Mouse (Mus musculus): Measurements from ENCODE around the gene Usp45.
"Not testable (repeated sequence)": the region's sequence is repeated elsewhere in the genome, so short reads cannot be mapped to it uniquely, and the experiment has no call there.

The Usp45 gene

DNA sequence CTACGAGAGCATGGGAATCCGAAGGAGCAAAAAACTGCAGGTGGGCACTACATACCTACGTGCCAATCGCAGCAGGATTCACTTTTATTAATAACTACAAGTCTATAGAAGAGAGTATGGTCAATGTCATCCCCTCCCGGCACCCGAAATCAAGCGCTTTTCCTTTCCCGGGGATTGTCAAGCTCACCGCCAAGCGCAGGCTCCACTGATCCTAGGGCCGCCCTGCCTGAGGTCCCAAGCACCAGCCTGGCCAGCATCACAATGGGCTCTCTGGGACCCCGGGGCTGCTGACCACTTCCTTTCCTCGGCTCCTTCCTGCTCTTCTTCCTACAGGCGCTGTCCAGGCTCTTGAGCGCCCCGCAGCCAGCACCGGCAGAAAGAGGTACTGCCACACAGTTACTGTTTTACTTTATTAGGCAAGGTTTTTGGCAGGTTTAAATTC, at the start of gene Usp45, which contains the start of gene Tstd3:
TSS of gene Usp45 (plus strand) at position 294 of the 442 bp plus-strand sequence.
TSS of gene Tstd3 (minus strand) at position 350 of the 442 bp plus-strand sequence.
- DNase-seq, result peak; percentile 79

GRCm38 (mm10) chr4:21722752-21723334, 44.1 kb upstream of the Usp45 start:
- DNase-seq, result no peak

DNA sequence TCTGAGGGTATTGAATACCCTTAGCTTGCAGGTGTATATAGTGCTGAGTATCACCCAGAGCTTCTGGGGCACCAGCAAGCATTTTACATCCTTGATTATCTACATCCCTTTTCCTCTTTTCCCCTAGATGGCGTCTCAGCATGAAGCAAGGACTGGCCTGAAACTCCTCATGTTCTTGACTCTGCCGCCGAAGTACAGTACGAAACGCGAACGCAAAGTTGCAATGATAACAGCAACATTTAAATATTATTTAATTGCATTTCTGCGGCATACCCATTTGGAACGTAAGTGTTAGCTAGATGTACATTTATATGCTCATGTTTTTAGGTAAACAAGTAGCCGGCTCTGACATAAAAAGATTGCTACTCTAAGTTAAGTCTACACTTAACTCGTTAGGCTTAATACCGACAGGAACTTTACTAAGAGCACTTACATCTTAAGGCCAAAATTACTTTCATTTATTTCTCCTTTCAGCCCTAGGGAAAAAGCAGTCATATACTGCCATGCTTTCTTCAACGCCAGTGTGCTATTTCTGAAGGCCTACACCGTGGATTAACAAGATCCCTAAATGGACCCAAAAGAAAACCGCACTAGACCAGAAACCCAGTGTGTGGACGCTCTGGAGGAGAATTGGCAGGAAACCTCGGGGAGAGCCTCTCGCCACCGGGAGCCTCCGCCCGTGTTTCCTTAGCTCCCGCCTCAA, 39.9 kb upstream of the Usp45 start:
- peak; percentile 17 for DNase-seq

GRCm38 (mm10) chr4:21727615-21728165, 39.3 kb upstream of the Usp45 start, which contains the start of gene Ccnc:
Gene Ccnc (plus strand): TSS chr4:21727701.
- peak; percentile 92 for DNase-seq

- DNase-seq, result peak; percentile 7
Observed at GRCm38 (mm10) chr4:21739169-21739568, 27.8 kb upstream of the Usp45 start.

GRCm38 (mm10) chr4:21744142-21744541, 22.8 kb upstream of the Usp45 start:
- DNase-seq, result not testable (repeated sequence)

DNA sequence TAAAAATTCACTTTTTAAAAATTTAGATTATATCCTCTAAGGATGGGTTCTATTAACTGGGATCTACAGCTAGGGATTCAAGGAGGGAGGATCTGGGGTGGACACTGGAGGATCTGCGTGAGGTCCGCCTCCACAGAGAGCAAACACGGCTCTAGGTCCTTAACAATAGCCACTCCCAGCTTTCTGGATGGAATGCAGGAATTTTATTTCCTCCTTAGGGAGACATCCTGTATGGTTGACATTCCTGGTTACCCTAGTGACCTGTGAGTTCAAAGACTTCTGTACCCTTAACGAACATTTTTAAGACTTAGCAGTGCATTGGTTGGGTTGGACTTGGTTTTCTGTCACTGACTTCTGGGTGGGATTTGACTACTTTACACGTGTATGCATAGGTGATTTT, 21.2 kb upstream of the Usp45 start:
- DNase-seq, result no peak

DNA sequence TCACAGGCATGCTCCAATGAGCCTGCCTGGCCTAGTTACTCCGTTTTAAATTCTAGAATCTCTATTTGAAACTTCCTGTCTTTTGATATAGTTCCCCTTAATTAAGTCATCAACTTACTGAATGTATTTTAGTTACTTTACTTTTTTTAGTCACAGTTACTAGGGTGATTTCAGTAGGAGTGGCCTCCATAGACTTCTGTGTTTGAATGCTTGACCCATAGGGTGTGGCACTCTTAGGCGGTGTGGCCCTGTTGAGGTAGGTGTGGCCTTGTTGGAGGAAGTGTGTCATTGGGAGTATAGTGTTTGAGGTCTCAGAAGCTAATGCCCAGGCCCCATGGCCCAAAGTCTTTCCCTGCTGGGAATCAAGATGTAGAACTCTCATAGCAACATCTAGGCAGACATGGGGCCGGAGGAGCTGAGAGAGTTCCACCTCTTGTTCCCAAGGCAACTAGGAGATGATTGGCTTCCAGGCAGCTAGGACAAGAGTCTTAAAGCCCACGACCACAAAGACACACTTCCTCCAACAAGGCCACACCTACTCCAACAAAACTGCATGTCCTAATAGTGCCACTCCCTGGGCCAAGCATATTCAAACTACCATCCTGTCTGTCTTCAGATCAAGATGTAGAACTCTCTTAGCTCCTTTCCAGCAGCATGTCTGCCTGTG, 11.7 kb upstream of the Usp45 start:
- DNase-seq, result no peak

DNA sequence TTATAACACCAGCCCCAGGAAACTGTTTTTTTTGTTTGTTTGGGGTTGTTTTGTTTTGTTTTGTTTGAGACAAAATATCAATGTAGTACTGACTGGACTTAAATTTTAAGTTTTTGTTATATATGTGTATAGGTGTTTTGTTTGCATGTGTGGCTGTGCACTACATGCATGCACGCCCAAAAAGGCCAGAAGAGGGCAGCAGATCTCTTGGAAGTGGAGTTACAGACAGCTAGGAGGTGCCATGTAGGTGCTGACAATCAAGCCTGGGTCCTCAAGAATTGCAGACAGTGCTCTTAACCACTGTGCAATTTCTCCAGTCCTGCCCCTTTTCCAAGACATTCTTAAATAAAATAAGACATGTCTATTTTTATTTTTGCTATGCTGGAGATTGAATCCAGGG, 8.1 kb upstream of the Usp45 start:
- DNase-seq, result no peak

DNA sequence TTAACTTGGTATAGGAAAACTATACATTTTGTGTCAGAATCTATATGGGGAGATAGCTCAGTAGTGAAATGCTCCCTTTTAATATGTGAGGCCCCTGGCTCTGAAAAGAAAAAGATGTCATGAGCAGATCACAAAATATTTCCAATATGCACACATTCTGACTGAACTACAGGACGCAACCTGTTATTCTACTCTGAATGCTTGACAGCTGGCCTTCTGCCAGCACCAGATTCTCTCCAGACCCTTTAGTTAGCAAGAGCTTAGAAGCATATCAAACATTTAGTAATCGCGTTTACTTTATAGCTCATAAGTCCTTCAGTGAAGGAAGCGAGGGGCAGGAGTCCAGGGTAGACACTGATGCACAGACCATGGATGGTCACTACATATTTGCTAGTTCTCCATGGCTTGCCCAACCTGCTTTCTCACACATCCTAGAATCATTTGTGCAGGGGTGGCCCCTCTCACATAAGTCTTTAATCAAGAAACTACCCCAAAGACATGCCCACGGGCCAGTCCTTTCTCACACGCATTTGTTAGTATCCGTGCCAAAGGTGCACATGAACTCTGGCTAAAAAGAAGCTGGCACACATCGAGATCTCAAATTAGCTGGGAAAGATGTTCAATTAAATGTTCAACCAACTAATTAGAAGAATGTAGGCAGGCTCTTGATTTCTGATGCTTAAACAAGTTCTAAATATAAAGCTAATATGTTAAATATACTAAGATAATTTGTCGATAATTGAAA, 5.4 kb upstream of the Usp45 start:
- DNase-seq, result peak; percentile 23

DNA sequence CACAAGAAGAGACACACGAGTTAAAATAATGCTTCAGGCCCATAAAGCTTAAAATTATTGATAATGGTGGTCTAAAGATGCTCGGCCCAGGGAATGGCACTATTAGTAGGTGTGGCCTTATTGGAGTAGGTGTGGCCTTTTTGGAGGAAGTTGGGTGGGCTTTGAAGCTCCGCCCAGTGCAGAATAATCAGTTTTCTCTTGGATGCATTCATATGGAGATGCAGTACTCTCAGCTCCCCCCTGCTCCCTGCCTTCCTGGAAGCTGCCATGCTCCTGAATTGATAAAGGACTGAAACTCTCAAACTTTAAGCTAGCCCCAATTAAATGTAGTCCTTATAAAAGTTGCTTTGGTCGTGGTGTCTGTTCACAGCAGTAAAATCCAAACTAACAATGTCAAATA, 3.1 kb upstream of the Usp45 start:
- DNase-seq, result no peak

- DNase-seq, result no peak
Observed at GRCm38 (mm10) chr4:21766171-21766862, 639 bp upstream of the Usp45 start.

DNA sequence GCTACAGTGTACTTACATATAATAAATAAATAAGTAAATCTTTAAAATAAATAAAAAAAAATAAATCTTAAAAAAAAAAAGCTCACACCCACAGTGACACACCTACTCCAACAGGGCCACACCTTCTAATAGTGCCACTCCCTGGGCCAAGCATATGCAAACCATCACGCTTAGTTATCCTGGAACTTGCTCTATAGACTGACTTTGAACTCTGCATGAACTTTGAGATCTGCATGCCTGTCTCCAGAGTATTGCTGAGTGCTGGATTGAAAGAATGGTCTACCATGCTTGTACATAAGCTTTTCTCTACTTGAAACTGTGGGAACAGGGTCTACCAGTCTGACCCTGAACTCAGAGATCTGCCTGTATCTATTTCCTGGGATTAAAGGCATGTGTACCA, 4.1 kb downstream of the Usp45 start:
- DNase-seq, result no peak

DNA sequence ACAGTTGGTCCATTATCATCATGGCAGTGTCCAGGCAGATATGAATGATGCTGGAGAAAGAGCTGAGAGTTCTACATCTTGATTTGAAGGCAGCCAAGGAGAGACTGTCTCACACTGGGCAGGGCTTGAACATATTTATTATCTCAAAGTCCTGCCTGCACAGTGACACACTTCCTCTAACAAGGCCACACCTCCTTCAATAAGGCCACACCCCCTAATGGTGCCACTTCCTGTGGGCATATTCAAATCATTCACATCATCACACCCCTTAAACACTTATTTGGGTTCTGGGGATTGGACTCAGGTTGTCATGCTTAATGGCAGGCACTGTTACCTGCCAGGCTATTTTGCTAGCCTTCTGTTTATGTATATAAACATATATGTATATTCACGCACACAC, 5.3 kb downstream of the Usp45 start:
- no peak for DNase-seq

DNA sequence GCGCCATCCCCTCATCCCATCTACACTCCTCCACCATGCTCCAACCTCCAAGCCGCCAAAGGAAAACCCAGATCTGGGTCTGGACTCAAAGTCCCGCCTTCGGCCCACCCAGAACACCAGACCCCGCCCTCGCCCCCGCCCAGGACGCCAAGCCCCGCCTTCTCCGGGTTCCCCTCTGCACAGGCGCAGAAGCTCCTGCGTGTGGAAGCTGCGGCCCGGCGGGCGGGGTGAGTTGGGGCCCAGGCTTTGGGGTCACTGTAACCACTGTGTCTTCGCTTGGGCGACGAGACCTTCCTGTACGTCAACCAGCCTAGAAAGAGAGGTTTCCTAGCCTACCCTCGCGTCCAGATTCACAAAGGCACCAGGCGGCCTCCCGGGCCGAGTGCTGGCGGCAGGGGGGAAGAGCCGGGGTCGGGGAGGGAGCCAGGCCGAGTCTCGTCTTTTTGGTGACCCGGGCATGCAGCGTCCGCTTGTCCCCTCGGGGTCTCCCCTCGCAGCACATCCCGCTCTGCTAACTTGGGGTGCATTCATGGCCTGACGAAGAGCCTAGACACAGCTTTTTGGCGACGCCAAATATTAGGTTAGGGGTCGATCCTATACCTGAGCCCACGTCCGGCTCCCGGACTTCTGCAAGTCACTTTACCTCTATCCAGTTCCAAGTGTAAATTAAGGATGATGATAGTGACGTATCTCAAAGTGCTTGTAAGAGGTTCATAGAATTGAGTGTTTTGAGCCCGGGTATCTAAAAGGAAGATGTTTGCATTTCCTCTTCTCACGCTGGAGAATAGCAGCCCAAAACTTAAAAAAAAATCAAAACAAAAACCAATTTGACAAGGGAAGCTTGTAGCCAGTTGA, 9.4 kb downstream of the Usp45 start:
- DNase-seq, result peak; percentile 95

- DNase-seq, result no peak
Observed at GRCm38 (mm10) chr4:21776946-21777265, 9.9 kb downstream of the Usp45 start.

DNA sequence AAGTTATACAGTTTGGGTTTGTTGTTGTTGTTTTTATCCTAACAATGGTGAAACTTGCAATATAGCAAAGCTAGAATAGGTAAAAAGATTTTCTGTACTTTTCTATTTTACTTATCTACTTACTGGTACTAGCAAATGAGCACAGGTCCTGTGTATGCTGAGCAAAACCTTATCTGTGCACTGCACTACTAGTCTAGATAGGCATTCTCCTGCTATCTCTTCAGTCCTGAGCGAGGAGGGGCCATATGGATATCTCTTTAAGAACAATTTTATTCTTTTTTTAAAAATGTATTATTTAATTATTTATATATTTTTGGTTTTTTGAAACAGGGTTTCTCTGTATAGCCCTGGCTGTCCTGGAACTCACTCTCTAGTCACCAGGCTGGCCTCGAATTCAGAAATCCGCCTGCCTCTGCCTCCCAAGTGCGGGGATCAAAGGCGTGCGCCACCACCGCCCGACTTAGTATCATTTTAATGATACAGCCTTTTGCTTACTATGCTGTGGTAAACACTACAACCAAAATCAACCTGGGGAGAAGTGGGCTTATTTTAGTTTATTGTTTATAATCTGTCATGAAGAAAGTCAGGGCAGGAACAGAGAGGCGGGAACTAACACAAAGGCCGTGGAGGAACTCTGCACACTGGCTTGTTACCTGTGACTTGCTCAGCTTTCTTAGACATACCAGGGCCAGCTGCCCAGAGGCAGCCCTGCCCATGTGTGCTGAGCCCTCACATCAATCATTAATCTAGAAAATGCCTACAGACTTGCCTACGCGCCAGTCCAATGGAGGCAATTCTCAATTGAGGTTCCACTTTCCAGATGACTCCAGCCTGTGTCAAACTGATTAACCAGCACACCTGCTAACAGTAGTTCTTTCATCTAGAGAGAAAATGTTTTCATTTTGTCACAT, 14.1 kb downstream of the Usp45 start:
- no peak for DNase-seq

DNA sequence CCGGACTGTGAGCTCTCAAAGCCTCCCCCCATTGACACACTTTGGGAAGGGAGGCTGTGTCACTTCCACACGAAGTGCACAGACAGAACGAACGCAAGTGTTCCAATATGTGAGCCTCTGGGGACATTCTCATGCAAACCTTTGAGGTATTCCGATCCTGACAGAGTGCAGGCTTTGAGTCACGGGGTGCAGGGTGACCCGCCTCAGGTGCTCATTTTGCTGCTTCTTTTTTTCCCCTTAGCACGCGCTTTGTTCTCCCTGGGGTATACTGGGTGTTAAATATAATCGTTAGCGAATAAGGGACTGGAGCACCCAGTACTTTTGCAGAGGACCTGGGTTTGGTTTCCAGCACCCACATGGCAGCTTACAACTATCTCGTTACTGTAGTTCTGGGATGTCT, 19.3 kb downstream of the Usp45 start:
- no peak for DNase-seq

- no peak for DNase-seq
Observed at GRCm38 (mm10) chr4:21788903-21789302, 21.9 kb downstream of the Usp45 start.

DNA sequence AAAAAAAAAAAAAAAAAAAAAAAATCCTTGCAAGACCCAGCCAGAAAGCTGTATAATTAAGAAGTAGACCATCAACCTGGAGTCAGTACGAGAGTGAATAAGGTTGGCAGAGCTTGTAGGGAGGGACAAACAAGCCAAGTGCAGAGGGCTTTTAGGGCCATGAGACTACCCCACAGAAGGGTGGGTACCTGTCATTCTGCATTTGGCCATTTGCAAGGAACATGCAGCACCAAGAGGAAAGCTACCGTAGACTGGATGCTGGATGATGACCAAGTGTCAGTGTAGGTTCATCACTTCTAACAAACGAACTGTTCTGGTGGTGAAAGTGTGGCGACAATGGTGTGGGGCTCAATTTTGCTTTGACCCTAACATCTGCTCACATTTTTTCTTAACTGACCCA, 22.9 kb downstream of the Usp45 start:
- DNase-seq, result no peak

All from lung, postnatal 14 days (tissue).